Mouse (Mus musculus): ENCODE results near the gene Gm14391. TPM values are rescaled to one million over a fixed set of nuclear protein-coding genes. Genes with fewer than 3 reads are reported as not detected.
A peak's percentile ranks its signal among the peaks of the same experiment; 100 is the strongest.
"Not testable (repeated sequence)": the region's sequence is repeated elsewhere in the genome, so short reads cannot be mapped to it uniquely, and the experiment has no call there.

Gm14391 gene
- polyA plus RNA-seq, 1 experiment from 2014 or later: 5.9 TPM

DNA sequence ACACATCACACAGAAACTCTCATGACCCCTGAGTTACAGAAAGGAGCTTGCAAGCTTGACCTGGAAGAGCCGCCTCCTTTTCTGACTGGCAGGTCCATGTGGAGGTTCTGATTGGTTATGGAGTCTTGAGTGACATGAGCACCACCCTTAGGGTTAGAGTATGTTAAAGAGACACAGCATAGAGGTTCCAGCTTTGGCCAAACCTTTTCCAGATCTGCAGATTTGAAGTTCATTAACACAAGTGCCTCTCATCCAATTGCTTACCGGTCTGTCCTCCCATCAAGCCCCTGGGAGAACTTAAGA is 64.8 kb downstream of the Gm14391 start, which contains the start of gene Gm14399:
Gm14399 (minus strand) TSS at position 20 of the 303 bp plus-strand sequence.
- H3K36me3 ChIP-seq; ATAC-seq (ENCODE audit: low FRiP score, low read depth); H3K4me1 ChIP-seq; H3K27ac ChIP-seq (replicated peaks); H3K27me3 ChIP-seq; H3K9me3 ChIP-seq: not testable (repeated sequence)
- peak within 1 kb of the TSS; percentile 46 for H3K4me3 ChIP-seq
- H3K4me2 ChIP-seq (replicated peaks): peak within 1 kb of the TSS; percentile 46
- 0% methylated on average over 1 of the region's 2 CpGs for WGBS
- peak within 1 kb of the TSS; percentile 47; the same call in 1 of the 2 replicates for H3K9ac ChIP-seq (replicated peaks)

DNA sequence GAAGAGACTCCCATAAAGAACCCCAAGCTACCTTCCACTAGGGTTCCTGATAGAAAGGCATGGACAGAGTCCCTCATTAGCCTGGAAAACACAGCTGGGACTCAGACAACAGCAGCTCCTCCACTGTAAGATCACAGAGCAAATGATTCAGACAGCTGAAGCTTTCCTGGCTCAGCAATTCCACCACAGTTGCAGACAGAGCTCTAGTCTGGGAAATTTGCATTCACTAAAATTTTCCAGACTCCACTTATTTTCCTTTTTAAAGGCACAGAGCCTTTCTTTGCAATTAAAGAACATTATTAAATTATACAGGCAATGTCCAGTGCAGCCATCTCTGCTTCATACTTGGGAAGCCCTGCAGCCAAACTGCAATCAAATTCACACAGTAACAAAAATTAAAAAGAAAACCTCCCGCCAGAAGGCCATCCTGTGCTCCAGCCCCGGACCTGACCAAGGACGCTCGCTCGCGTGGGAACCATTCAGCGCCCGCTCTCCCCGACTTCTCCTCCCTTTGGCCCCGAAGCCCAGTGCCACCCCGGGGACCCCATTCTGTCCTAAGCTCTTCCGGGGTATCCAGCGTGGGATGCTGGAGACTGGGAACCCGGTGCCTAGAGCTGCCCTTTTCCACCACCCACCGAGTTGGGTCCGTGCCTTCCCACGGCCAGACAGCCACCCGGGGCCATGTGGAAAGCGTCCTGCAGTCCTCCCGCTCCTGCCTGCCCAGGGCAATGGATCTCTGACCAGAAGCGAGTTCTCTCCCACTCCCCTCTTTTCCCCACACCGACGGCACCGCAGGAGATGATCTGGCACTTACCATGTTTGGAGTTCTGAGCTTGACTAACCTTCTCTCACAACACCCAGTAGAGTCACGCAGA is 65.4 kb downstream of the Gm14391 start:
- H3K4me1 ChIP-seq; H3K9me3 ChIP-seq; H3K27me3 ChIP-seq; ATAC-seq (ENCODE audit: low FRiP score, low read depth); H3K27ac ChIP-seq (replicated peaks); H3K36me3 ChIP-seq: not testable (repeated sequence)
- peak overlapping the region; percentile 46 for H3K4me3 ChIP-seq
- 5% methylated on average over 25 of the region's 25 CpGs for WGBS
- peak overlapping the region; percentile 46 for H3K4me2 ChIP-seq (replicated peaks)
- H3K9ac ChIP-seq (replicated peaks): peak overlapping the region; percentile 47; the same call in 1 of the 2 replicates

Other genes starting within 250 kb of the Gm14391 start
- gene Gm14444, start 196.7 kb downstream of the Gm14391 start, polyA plus RNA-seq (2016; fragmentation: Nextera tagmentation; extraction: Ambion mirVana): not detected in 2 replicates
- 0.89 and 1.2 TPM in 2 replicates for gene Gm14393, start 139.1 kb downstream of the Gm14391 start, polyA plus RNA-seq (2016; fragmentation: Nextera tagmentation; extraction: Ambion mirVana)
- gene Gm14399, start 64.9 kb downstream of the Gm14391 start, polyA plus RNA-seq (2016; fragmentation: Nextera tagmentation; extraction: Ambion mirVana): 4.0 and 5.5 TPM in 2 replicates
- gene Gm14443, start 31.0 kb downstream of the Gm14391 start, polyA plus RNA-seq (2016; fragmentation: Nextera tagmentation; extraction: Ambion mirVana): 0.83 and 0.92 TPM in 2 replicates
- 4.7 and 5.7 TPM in 2 replicates for gene Gm14440, start 68.2 kb upstream of the Gm14391 start, polyA plus RNA-seq (2016; fragmentation: Nextera tagmentation; extraction: Ambion mirVana)
- 19.2 and 20.1 TPM in 2 replicates for gene Gm4631, start 131.3 kb upstream of the Gm14391 start, polyA plus RNA-seq (2016; fragmentation: Nextera tagmentation; extraction: Ambion mirVana)
- gene Zfp968, start 165.5 kb upstream of the Gm14391 start, polyA plus RNA-seq (2016; fragmentation: Nextera tagmentation; extraction: Ambion mirVana): 5.9 and 6.8 TPM in 2 replicates
- gene Gm4724, start 228.9 kb upstream of the Gm14391 start, polyA plus RNA-seq (2016; fragmentation: Nextera tagmentation; extraction: Ambion mirVana): 7.4 and 16.6 TPM in 2 replicates

Measured in midbrain, embryonic 12.5 days (tissue).